Mouse (Mus musculus): Measurements from ENCODE around the gene Olfr95.
A peak's percentile ranks its signal among the peaks of the same experiment; 100 is the strongest.

DNA sequence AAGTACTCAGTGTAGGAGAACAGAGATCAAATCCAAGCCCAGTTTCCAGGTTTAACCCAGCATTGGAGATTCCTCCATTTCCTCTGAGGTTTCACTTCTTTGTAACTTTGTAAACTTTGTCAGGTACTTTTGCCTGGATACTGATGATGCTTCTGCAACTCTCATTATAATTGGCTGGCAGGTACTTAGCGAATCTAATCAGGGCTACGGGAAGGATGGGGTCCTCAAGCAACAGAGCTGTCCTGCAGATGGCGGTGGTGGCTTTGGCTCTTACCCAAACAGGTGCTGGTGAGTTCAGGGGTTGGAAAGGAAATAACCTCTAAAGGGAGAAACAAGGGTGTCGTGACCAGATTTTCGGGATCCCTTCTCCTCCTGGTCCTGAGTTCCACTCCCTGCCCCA lies 33.8 kb upstream of the Olfr95 start:
- no peak for TF ChIP-seq POLR2A (IDR thresholded peaks at IDR 0.05; ENCODE audit: borderline replicate concordance, control insufficient read depth, low read depth, low read length)
- TF ChIP-seq CTCF (IDR thresholded peaks at IDR 0.05; ENCODE audit: control insufficient read depth, insufficient read depth, low read length): peak; percentile 14; the same call in 1 of the 2 replicates

Measured in bone marrow, adult 2 months (tissue).